Mouse (Mus musculus) kidney, embryonic 14.5 days (tissue): ENCODE data around the gene Lrrc74a. TPM values are rescaled to one million over a fixed set of nuclear protein-coding genes. Genes with fewer than 3 reads are reported as not detected.

ENCODE experiments used
- ATAC-seq: fragments of 200-750 bp; cut with Nextera tagmentation; 2 replicates; pipeline ENCODE4 v1.8.0; 2017; ENCODE audit warnings: moderate number of reproducible peaks, mild to moderate bottlenecking, moderate TSS enrichment, moderate library complexity; ENCODE audit not compliant: low FRiP score, low TSS enrichment
- H3K27ac ChIP-seq: fragments of 300-500 bp; sonication (generic); 2 replicates; pipeline ENCODE4 v1.5.1; 2014; ENCODE audit warnings: low read depth, mild to moderate bottlenecking, low read length, moderate library complexity, mixed read lengths
- H3K27me3 ChIP-seq: fragments of 300-500 bp; sonication (generic); 2 replicates; pipeline ENCODE4 v1.6.1; 2014; ENCODE audit warnings: mild to moderate bottlenecking, low read length; ENCODE audit not compliant: control insufficient read depth, insufficient read depth
- H3K36me3 ChIP-seq: fragments of 300-500 bp; sonication (generic); 2 replicates; pipeline ENCODE4 v1.6.1; 2014; ENCODE audit warnings: low read length, mixed read lengths; ENCODE audit not compliant: control insufficient read depth, insufficient read depth
- H3K4me1 ChIP-seq: fragments of 300-500 bp; sonication (generic); 2 replicates; pipeline ENCODE4 v1.6.1; 2014; ENCODE audit warnings: low read length, mixed read lengths; ENCODE audit not compliant: control insufficient read depth, insufficient read depth
- H3K4me2 ChIP-seq: fragments of 300-500 bp; sonication (generic); replicated peaks from 2 replicates; pipeline ENCODE4 v1.6.1; 2014; ENCODE audit warnings: low read depth, mild to moderate bottlenecking, low read length
- H3K4me3 ChIP-seq: fragments of 300-500 bp; sonication (generic); 2 replicates; pipeline ENCODE4 v1.5.1; 2014; ENCODE audit warnings: mild to moderate bottlenecking, low read length
- H3K9ac ChIP-seq: fragments of 300-500 bp; sonication (generic); 2 replicates; pipeline ENCODE4 v1.6.1; 2014; ENCODE audit warnings: low read depth, mild to moderate bottlenecking, low read length, moderate library complexity
- H3K9me3 ChIP-seq: fragments of 300-500 bp; sonication (generic); 2 replicates; pipeline ENCODE4 v1.6.1; 2016; ENCODE audit warnings: low read length; ENCODE audit not compliant: control insufficient read depth
- WGBS: fragments of 180-500 bp; shearing (Covaris S2); extraction: QIAGEN DNeasy Blood & Tissue Kit; methylation state at CpG from one replicate; pipeline ENCODE4 v1.1.7; 2014; 5-methylcytosine and 5-hydroxymethylcytosine counted together
- polyA plus RNA-seq: library from polyadenylated mRNA; unstranded; fragments of >200 nt; fragmentation: Nextera tagmentation; extraction: Ambion mirVana; gene quantifications from 2 replicates; pipeline ENCODE4 v1.2.1, GENCODE M21; 2014

Lrrc74a gene
- polyA plus RNA-seq, 1 experiment from 2014 or later = not detected

DNA sequence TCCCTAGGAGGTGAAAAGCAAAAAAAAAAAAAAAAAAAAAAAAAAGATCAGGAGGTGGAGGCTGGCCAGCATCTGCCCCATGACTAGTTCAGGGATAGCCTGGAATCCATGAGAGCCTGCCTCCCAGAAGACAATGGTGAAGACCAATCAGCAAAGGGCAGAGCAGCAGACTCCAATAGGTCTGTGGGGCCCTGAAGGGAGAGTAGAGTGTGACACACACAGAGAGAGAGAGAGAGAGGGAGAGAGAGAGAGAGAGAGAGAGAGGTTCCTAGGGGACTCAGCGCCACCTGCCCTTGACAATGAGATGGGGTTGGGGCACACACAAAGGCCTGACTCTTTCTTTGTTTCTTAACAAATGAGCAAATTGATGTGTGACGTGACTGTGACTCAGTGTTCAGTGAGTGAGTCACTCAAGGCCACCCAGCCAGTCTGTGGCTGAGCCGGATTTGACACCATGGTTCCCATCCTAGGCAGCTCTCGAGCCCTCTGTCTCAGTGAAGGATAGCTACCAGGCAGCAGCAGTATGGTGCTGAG is 52.9 kb downstream of the Lrrc74a start:
- H3K4me3 ChIP-seq = no peak overlapping the region
- H3K9me3 ChIP-seq = no peaks in the 10 kb centered on the region
- H3K4me2 ChIP-seq = no peak overlapping the region
- H3K27me3 ChIP-seq = no peaks in the 10 kb centered on the region
- no peak for ATAC-seq
- WGBS = 74% methylated on average over 4 of the region's 4 CpGs
- H3K36me3 ChIP-seq = no peaks in the 10 kb centered on the region
- H3K4me1 ChIP-seq = peaks cover 8% of the 10 kb centered on the region
- no peak overlapping the region for H3K27ac ChIP-seq
- no peak overlapping the region for H3K9ac ChIP-seq

DNA sequence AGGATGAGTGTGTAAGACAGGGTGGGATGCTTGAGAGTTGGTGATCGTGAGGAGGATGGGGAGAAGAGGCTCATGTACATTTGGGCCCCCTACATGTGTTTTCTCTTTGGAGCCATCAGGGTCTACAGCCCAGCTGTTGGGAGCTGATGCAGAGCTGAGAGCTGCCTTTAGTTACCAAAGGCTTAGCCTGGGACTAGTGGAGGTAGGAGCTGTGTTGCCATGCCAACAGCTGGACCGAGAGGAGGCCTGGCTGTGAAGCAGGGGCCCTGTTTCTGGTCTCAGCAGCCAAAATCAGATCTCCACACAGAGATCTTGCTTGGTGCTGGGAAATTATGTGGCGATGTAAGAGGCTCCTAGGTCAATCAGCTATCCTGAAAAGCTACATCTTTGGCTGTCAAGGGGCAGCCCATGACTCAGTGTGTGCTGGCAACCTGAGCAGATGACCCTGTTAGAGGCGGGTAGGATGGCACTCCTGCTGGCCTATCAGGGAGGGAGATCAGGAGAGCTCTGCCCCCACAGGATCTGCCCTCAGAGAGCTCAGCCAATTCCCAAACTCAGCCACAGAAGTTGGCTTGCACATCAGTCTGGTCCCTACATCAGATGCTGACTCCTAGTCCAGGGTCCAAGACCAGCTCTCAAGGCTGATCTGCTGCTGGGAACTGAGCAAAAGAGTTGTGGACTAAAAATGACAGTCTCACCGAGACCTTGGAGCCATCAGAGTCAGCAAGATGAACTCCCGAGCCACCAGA is 56.1 kb downstream of the Lrrc74a start:
- no peak overlapping the region for H3K4me3 ChIP-seq
- H3K9me3 ChIP-seq = no peaks in the 10 kb centered on the region
- 50% methylated on average over 6 of the region's 6 CpGs for WGBS
- H3K4me2 ChIP-seq = no peak overlapping the region
- H3K9ac ChIP-seq = no peak overlapping the region
- no peaks in the 10 kb centered on the region for H3K36me3 ChIP-seq
- no peak for ATAC-seq
- H3K4me1 ChIP-seq = peaks cover 17% of the 10 kb centered on the region
- no peaks in the 10 kb centered on the region for H3K27me3 ChIP-seq
- peak overlapping the region; percentile 13; the same call in 1 of the 2 replicates for H3K27ac ChIP-seq

DNA sequence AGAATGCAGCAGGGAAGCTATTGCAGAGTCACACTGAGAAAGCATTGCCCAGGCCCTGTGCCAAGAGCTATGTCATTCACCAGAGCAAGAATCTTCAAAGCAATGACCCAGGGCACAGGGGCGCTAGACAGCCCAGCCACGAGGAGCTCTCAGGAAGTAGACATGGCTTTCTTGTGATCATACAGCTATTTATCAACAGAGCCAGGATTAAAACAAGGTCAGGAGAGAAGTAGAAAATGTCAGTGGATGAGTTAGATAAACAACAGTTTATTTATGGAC is 56.6 kb downstream of the Lrrc74a start:
- peak overlapping the region; percentile 13; the same call in 1 of the 2 replicates for H3K27ac ChIP-seq
- ATAC-seq = no peak
- H3K36me3 ChIP-seq = no peaks in the 10 kb centered on the region
- no peak overlapping the region for H3K4me2 ChIP-seq
- no peak overlapping the region for H3K4me3 ChIP-seq
- H3K9me3 ChIP-seq = no peaks in the 10 kb centered on the region
- WGBS = 13% methylated on average over 2 of the region's 2 CpGs
- H3K27me3 ChIP-seq = no peaks in the 10 kb centered on the region
- peaks cover 21% of the 10 kb centered on the region for H3K4me1 ChIP-seq
- H3K9ac ChIP-seq = no peak overlapping the region

DNA sequence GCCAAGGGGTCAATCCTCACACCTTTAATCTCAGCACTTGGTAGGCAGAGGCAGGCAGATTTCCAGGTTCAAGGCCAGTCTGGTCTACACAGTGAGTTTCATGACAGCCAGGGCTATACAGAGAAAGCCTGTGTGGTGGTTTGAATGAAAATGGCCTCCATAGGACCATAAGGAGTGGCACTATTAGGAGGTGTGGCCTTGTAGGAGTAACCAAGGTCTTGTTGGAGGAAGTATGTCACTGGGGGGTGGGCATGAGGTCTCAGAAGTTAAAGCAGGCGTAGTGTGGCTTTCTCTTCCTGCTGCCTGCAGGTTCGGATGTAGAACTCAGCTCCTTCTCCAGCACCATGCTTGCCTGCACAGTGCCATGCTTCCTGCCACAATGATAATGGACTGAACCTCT is 57.8 kb downstream of the Lrrc74a start:
- Histone ChIP-seq H3K4me1 (peaks cover 24% of the 10 kb centered on the region), H3K36me3 (no peaks in the 10 kb centered on the region), H3K27ac (no peak overlapping the region), H3K4me3 (no peak overlapping the region), H3K4me2 (no peak overlapping the region), H3K9me3 (no peaks in the 10 kb centered on the region), H3K9ac (no peak overlapping the region), H3K27me3 (no peaks in the 10 kb centered on the region)
- WGBS = 83% methylated on average over 2 of the region's 2 CpGs
- ATAC-seq = no peak

DNA sequence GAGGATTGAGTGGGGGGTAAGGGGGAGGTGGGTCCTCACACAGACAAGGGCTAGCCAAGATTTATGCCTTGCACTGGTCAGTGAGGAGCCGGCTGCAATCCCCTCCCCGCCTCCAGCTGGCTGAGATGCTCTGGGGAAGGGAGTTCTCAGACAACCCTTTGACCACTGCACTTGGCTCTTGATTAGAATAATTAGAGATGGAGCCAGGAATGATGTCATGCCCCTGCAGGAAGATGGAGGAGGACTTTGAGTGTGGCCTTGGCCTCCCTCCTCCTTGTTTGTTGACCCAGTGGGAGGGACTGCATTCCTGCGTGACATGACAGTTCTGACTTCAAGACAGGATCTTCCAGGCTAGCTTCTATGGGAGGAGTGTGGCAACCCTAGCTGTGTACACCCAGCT is 59.7 kb downstream of the Lrrc74a start:
- Histone ChIP-seq H3K4me3 (no peak overlapping the region), H3K36me3 (no peaks in the 10 kb centered on the region), H3K27ac (peak overlapping the region; percentile 71), H3K27me3 (no peaks in the 10 kb centered on the region), H3K9me3 (no peaks in the 10 kb centered on the region), H3K4me2 (no peak overlapping the region), H3K4me1 (peaks cover 24% of the 10 kb centered on the region), H3K9ac (no peak overlapping the region)
- ATAC-seq = peak; percentile 54
- 10% methylated on average over 3 of the region's 3 CpGs for whole genome bisulfite sequencing

DNA sequence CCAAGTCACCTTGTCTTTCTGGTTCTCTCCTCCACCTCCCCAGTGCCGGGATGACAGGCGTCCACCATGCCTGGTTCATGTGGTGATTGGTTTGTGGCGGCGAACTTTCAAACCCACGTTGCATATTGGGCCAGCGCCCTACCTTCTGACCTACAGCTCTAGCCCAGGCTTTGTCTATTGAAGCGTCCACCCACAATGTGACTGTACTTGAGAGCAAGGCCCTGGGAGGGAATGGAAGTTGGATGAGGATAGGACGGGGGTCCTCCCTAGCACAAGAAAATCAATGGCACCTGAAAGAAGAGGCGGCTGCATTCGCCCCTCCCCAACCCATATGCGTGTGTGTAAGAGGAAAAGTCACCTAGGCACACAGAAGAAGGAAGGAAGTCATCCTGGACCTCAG is 60.2 kb downstream of the Lrrc74a start:
- no peak overlapping the region for H3K9ac ChIP-seq
- no peaks in the 10 kb centered on the region for H3K27me3 ChIP-seq
- ATAC-seq = no peak
- H3K27ac ChIP-seq = peak overlapping the region; percentile 11; the same call in 1 of the 2 replicates
- no peaks in the 10 kb centered on the region for H3K36me3 ChIP-seq
- H3K9me3 ChIP-seq = no peaks in the 10 kb centered on the region
- H3K4me3 ChIP-seq = no peak overlapping the region
- H3K4me1 ChIP-seq = peaks cover 28% of the 10 kb centered on the region
- H3K4me2 ChIP-seq = no peak overlapping the region
- whole genome bisulfite sequencing = 87% methylated on average over 11 of the region's 11 CpGs

DNA sequence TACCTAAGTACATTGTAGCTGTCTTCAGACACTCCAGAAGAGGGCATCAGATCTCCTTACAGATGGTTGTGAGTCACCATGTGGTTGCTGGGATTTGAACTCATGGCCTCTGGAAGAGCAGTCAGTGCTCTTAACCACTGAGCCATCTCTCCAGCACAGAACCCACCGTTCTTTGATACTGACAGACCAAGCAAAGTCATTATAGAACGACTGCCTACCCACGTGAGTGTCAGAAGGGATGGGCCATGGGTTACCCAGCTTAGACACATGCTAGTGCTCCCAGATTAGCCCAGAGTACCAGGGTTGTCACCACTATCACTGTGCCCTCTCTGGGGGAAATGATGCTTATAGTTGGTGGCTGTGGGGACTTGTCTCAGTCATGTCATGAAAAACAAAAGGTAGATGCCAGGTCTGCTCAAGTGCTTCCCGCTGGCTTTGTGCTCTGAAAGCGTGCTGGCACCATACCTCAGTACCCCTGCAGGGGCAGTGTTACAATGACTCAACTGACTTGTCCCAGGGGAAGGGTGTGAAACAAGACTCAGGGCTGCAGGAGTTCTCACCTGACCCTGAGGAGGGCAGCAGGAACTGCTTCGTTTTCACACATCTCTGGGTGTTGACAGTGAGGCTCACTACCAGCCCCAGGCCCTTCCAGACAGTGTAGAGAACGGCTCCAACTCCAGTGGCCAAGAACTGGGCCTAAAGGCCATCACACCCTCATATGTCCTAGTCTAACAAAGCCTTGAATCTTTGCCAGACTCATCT is 61.1 kb downstream of the Lrrc74a start:
- 58% methylated on average over 7 of the region's 7 CpGs for WGBS
- no peaks in the 10 kb centered on the region for H3K9me3 ChIP-seq
- no peaks in the 10 kb centered on the region for H3K27me3 ChIP-seq
- no peak overlapping the region for H3K4me2 ChIP-seq
- no peak overlapping the region for H3K27ac ChIP-seq
- peaks cover 33% of the 10 kb centered on the region for H3K4me1 ChIP-seq
- ATAC-seq = peak; percentile 7
- no peaks in the 10 kb centered on the region for H3K36me3 ChIP-seq
- H3K4me3 ChIP-seq = no peak overlapping the region
- H3K9ac ChIP-seq = no peak overlapping the region

DNA sequence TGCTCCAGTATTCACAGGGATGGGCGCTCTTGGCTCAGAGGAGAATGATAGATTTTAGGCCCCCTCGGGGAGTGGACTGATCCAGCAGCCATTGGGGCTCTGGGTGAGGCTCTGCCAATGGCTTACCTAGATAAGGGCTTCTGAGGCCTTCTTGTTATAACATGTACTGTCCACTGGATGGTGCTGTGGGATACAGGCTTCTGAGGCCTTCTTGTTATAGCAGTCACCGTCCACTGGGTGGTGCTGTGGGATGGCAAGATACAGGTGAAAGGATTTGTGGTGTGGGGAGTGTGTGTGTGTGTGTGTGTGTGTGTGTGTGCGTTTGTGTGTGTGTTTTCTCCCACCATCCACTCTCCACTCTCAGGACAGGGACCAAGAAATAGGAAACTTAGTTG is 61.7 kb downstream of the Lrrc74a start:
- Histone ChIP-seq H3K27me3 (no peaks in the 10 kb centered on the region), H3K9ac (no peak overlapping the region), H3K4me2 (no peak overlapping the region), H3K36me3 (no peaks in the 10 kb centered on the region), H3K4me3 (no peak overlapping the region), H3K9me3 (no peaks in the 10 kb centered on the region), H3K4me1 (peaks cover 35% of the 10 kb centered on the region), H3K27ac (no peak overlapping the region)
- ATAC-seq = peak; percentile 24
- 2% methylated on average over 4 of the region's 4 CpGs for WGBS

DNA sequence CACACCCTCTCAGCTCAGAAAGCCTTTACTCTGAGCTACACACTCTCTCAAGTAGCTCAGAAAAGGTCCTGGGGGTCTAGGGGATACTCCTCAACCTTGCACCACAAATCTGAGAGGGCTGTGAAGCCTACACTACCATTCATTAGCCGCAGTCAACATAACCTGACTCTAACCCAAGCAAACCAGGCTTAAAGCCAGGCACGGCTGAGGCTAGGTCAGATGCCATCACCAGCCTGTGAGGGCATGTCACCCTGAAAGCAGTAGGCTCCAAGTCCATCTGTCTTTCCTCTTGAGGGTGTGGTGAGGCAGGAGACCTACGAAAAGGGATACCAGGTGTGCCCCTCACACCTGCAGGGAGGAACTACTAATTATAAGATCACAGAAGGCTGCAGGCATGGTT is 62.2 kb downstream of the Lrrc74a start:
- H3K27me3 ChIP-seq = no peaks in the 10 kb centered on the region
- 84% methylated on average over 3 of the region's 3 CpGs for WGBS
- H3K27ac ChIP-seq = no peak overlapping the region
- H3K9me3 ChIP-seq = no peaks in the 10 kb centered on the region
- peaks cover 40% of the 10 kb centered on the region for H3K4me1 ChIP-seq
- no peak overlapping the region for H3K4me2 ChIP-seq
- H3K36me3 ChIP-seq = no peaks in the 10 kb centered on the region
- H3K9ac ChIP-seq = no peak overlapping the region
- ATAC-seq = no peak
- no peak overlapping the region for H3K4me3 ChIP-seq
